ENCODE assay signal across 20 mouse cellular contexts in the genomic region with DNA sequence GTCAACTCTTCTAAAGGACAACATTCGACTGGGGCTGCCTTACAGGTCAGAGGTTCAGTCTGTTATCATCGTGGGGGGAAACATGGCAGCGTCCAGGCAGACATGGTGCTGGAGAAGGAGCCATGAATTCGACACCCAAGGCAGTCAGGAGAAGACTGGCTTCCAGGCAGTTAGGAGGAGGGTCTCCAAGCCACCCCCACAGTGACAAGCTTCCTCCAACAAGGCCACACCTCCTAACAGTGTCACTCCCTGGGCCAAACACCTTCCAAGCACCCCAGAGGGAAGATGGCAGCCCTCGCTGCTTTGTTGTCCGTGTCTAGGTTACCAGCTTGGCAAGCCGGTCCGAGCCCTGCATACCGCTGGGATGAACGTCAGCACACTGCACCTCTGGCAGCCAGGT. TPM values are rescaled to one million over a fixed set of nuclear protein-coding genes. Genes with fewer than 3 reads are reported as not detected.
A peak's percentile ranks its signal among the peaks of the same experiment; 100 is the strongest.
DNase-seq lines count a peak whose midpoint lies in the region; TF ChIP-seq lines count a peak whose summit lies in the region.
"Had no signal": no experiment of that assay in that cellular context is flagged by ENCODE, and none has a peak within 500 bp of the region (broad histone marks: within the 10 kb centered on the region; RNA-seq: fewer than 3 reads in every experiment).

No protein-coding gene starts in this region.

- H3K9ac ChIP-seq in ES-Bruce4 (ENCODE audit: low read depth, poor library complexity, severe bottlenecking) (no peak overlapping the region), ES-E14 (ENCODE audit: insufficient read depth, low read depth, low read length, poor library complexity, severe bottlenecking) (peak overlapping the region; percentile 4; the same call in 1 of the 2 replicates)
- H3K9ac ChIP-seq: embryonic facial prominence, embryonic 12.5 days; forebrain, embryonic 13.5 days; forebrain, embryonic 15.5 days; forebrain, postnatal 0 days had no signal

- H3K27ac ChIP-seq in ES-Bruce4 (ENCODE audit: insufficient read depth, low read length), result no peak overlapping the region
- no peak overlapping the region for H3K27ac ChIP-seq in ES-E14 (ENCODE audit: insufficient read depth, low read depth, low read length, poor library complexity, severe bottlenecking)
- H3K27ac ChIP-seq: embryonic facial prominence, embryonic 10.5 days; embryonic facial prominence, embryonic 12.5 days; forebrain, embryonic 13.5 days; forebrain, embryonic 15.5 days had no signal

- TF ChIP-seq CTCF in E14TG2a.4 (conservative IDR thresholded peaks at IDR 0.05; ENCODE audit: low read length) (no peak), ES-Bruce4 (IDR thresholded peaks at IDR 0.05; ENCODE audit: low read depth, low read length) (no peak)

- DNase-seq in ES-E14 (ENCODE audit: low read depth, low spot score) (no peak), ZHBTc4 (ENCODE audit: low read depth, low spot score) (peak; percentile 75), liver (no peak)
- no peak for DNase-seq in frontal cortex, postnatal 10 days (ENCODE audit: low spot score in 2 of 2)
- DNase-seq in heart, postnatal 4 days, result no peak
- DNase-seq: adrenal gland, adult 2 months; adrenal gland, postnatal 10 days; adrenal gland, postnatal 25 days; cerebellum, adult 11 months; cerebellum, adult 18-20 months; cerebellum, adult 8-10 months; cerebellum, adult 9-11 months; cerebellum, postnatal 25 days; forebrain, postnatal 0 days had no signal

- H3K4me3 ChIP-seq in E14TG2a.4 (replicated peaks; ENCODE audit: low read length), result peak overlapping the region; percentile 74
- H3K4me3 ChIP-seq in ES-Bruce4 (ENCODE audit: low read depth, low read length), result peak overlapping the region; percentile 51
- peak overlapping the region; percentile 18 to 65 for H3K4me3 ChIP-seq in ES-E14 (ENCODE audit: insufficient read depth in 1 of 2, low read depth in 1 of 2, low read length in 2 of 2, poor library complexity in 1 of 2, severe bottlenecking in 1 of 2)
- H3K4me3 ChIP-seq: embryonic facial prominence, embryonic 10.5 days; embryonic facial prominence, embryonic 12.5 days; forebrain, embryonic 13.5 days; forebrain, embryonic 15.5 days had no signal

- TF ChIP-seq POLR2A in ES-Bruce4 (IDR thresholded peaks at IDR 0.05; ENCODE audit: insufficient read depth, low read length), result peak; percentile 55

- no peak for TF ChIP-seq EP300 in ES-Bruce4 (IDR thresholded peaks at IDR 0.05; ENCODE audit: insufficient read depth, low read depth, low read length)

- in situ Hi-C loops in ES-E14 (cut with MboI; ENCODE audit: low sequenced_read_pairs in 2 of 2, unreplicated experiment in 2 of 2), result no loop called here

- H3K4me1 ChIP-seq in E14TG2a.4 (replicated peaks; ENCODE audit: low read depth, low read length) (peaks cover 60% of the 10 kb centered on the region), ES-Bruce4 (ENCODE audit: control insufficient read depth, insufficient read depth, low read length) (no peaks in the 10 kb centered on the region), ES-E14 (ENCODE audit: control insufficient read depth in 2 of 2, insufficient read depth in 2 of 2, low read length in 2 of 2, poor library complexity in 1 of 2) (peaks cover 0 to 10% of the 10 kb centered on the region in 2 experiments; a peak in 1 of 4 replicates)
- H3K4me1 ChIP-seq: embryonic facial prominence, embryonic 10.5 days; embryonic facial prominence, embryonic 12.5 days; forebrain, embryonic 13.5 days; forebrain, embryonic 15.5 days had no signal

- H3K27me3 ChIP-seq in E14TG2a.4 (ENCODE audit: insufficient read depth, low read length), result no peaks in the 10 kb centered on the region
- H3K27me3 ChIP-seq in ES-Bruce4 (ENCODE audit: control insufficient read depth, insufficient read depth, low read length, poor library complexity, severe bottlenecking), result no peaks in the 10 kb centered on the region
- H3K27me3 ChIP-seq: embryonic facial prominence, embryonic 12.5 days; forebrain, embryonic 13.5 days; forebrain, embryonic 15.5 days had no signal

- H3K36me3 ChIP-seq in E14TG2a.4 (ENCODE audit: insufficient read depth, low read length) (peaks cover 35% of the 10 kb centered on the region), ES-Bruce4 (ENCODE audit: control insufficient read depth, insufficient read depth, low read length, poor library complexity, severe bottlenecking) (no peaks in the 10 kb centered on the region), ES-E14 (ENCODE audit: control insufficient read depth, insufficient read depth, low read length, poor library complexity, severe bottlenecking) (no peaks in the 10 kb centered on the region)

- H3K9me3 ChIP-seq in E14TG2a.4 (ENCODE audit: low read length) (no peaks in the 10 kb centered on the region), ES-Bruce4 (replicated peaks; ENCODE audit: control insufficient read depth, insufficient read depth, low read length, poor library complexity, severe bottlenecking) (no peaks in the 10 kb centered on the region), ES-E14 (ENCODE audit: control insufficient read depth, insufficient read depth, low read depth, low read length) (no peaks in the 10 kb centered on the region)
- H3K9me3 ChIP-seq: embryonic facial prominence, embryonic 10.5 days; embryonic facial prominence, embryonic 12.5 days; forebrain, embryonic 13.5 days; forebrain, embryonic 15.5 days had no signal

TF ChIP-seq in ES-E14, 5 proteins besides CTCF, POLR2A, EP300 and RAD21:
- no peak for TF ChIP-seq ZNF384 (IDR thresholded peaks at IDR 0.05; ENCODE audit: low read depth, low read length)
- TF ChIP-seq CHD2 (IDR thresholded peaks at IDR 0.05; ENCODE audit: low read depth, low read length), result no peak
- no peak for TF ChIP-seq MAFK (IDR thresholded peaks at IDR 0.05; ENCODE audit: insufficient read depth, low read depth, low read length)
- no peak for TF ChIP-seq ZC3H11A (IDR thresholded peaks at IDR 0.05; ENCODE audit: borderline replicate concordance, low read depth, low read length)
- no peak for TF ChIP-seq HCFC1 (IDR thresholded peaks at IDR 0.05; ENCODE audit: borderline replicate concordance, insufficient read depth, low read length)

RNA-seq across cellular contexts. Expression of gene Atp6v0a2, which starts 9.7 kb away (rescaled TPM):
- polyA plus RNA-seq in ES-Bruce4 (2011; ENCODE audit: insufficient read depth, insufficient read length, low read depth, missing spikeins), result 15.4 and 16.8 TPM in 2 replicates
- total RNA-seq in ES-E14 (2012; rRNA removed), result 24.5 and 29.7 TPM in 2 replicates
- 10 to 100 TPM; 37.0 to 37.2 TPM for total RNA-seq in heart, postnatal 4 days (2021)

RNA-seq across cellular contexts. Expression of gene Gtf2h3, which starts 39.8 kb away (rescaled TPM):
- polyA plus RNA-seq in ES-Bruce4 (2011; ENCODE audit: insufficient read depth, insufficient read length, low read depth, missing spikeins), result 83.6 and 83.8 TPM in 2 replicates
- total RNA-seq in ES-E14 (2012; rRNA removed), result 71.5 and 74.1 TPM in 2 replicates
- 10 to 100 TPM; 20.1 to 23.9 TPM for total RNA-seq in heart, postnatal 4 days (2021)

RNA-seq across cellular contexts. Expression of gene Eif2b1, which starts 39.8 kb away (rescaled TPM):
- polyA plus RNA-seq in ES-Bruce4 (2011; ENCODE audit: insufficient read depth, insufficient read length, low read depth, missing spikeins), result 57.1 and 61.3 TPM in 2 replicates
- total RNA-seq in ES-E14 (2012; rRNA removed), result 51.5 and 60.4 TPM in 2 replicates
- total RNA-seq in heart, postnatal 4 days (2021), result 10 to 100 TPM; 38.6 to 42.5 TPM
